In the genomic region with DNA sequence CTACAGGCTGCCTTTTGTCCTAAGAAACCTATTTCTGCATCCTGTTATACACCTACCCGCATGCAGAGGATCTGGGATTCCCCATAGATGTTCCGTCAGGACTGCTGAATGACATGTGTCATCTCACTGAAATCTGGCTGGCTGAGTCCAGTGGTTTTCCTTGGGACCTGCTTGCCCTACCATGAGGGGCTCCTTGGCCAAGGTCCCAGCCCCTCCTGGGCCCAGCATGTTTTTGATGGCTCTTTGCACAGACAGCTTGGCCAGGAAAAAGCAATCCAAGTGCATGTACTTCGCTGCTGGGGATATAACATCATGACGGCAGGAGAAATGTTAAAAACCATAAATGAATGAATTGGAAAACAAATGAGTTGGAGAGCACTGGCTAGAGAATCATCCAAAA, we compare ENCODE assay signal across 14 mouse cellular contexts.
"Had no signal": no experiment of that assay in that cellular context is flagged by ENCODE, and none has a peak within 500 bp of the region (broad histone marks: within the 10 kb centered on the region; RNA-seq: fewer than 3 reads in every experiment).

No protein-coding gene starts in this region.

- DNase-seq: lung, adult 2 months; lung, postnatal 14 days; right cerebral cortex, postnatal 14 days; thymus, adult 2 months; thymus, postnatal 25 days; thymus, postnatal 4 days had no signal

- H3K27ac ChIP-seq: lung, embryonic 15.5 days; macrophage; midbrain, embryonic 13.5 days; midbrain, embryonic 15.5 days; neural tube, embryonic 12.5 days; stomach, embryonic 15.5 days; stomach, postnatal 0 days had no signal

- H3K4me3 ChIP-seq: lung, embryonic 15.5 days; megakaryocyte, embryonic 14.5 days; midbrain, embryonic 13.5 days; midbrain, embryonic 15.5 days; neural tube, embryonic 12.5 days; stomach, embryonic 15.5 days had no signal
